Mouse (Mus musculus) kidney, postnatal 0 days (tissue): Measurements from ENCODE around the gene E030018B13Rik. TPM values are rescaled to one million over a fixed set of nuclear protein-coding genes. Genes with fewer than 3 reads are reported as not detected.

ENCODE experiments used
- ATAC-seq: fragments of 200-750 bp; cut with Nextera tagmentation; replicated peaks from 2 replicates; pipeline ENCODE4 v1.8.0; 2017; ENCODE audit warnings: low read depth, moderate number of reproducible peaks, moderate TSS enrichment, moderate library complexity; ENCODE audit not compliant: low FRiP score
- DNase-seq: peaks from one replicate; pipeline ENCODE4 v3.0.0-alpha.2; 2016; ENCODE audit warnings: low spot score
- H3K27ac ChIP-seq: fragments of 300-500 bp; sonication (generic); 2 replicates; pipeline ENCODE4 v1.5.1; 2014; ENCODE audit warnings: mild to moderate bottlenecking
- H3K27me3 ChIP-seq: fragments of 300-500 bp; sonication (generic); 2 replicates; pipeline ENCODE4 v1.6.1; 2014; ENCODE audit warnings: low read length, mixed read lengths; ENCODE audit not compliant: insufficient read depth
- H3K36me3 ChIP-seq: fragments of 300-500 bp; sonication (generic); 2 replicates; pipeline ENCODE4 v1.6.1; 2014; ENCODE audit warnings: low read length, mixed read lengths; ENCODE audit not compliant: insufficient read depth
- H3K4me1 ChIP-seq: fragments of 300-500 bp; sonication (generic); replicated peaks from 2 replicates; pipeline ENCODE4 v1.6.1; 2014; ENCODE audit warnings: antibody characterized with exemption, low read length, mixed read lengths; ENCODE audit not compliant: insufficient read depth
- H3K4me2 ChIP-seq: fragments of 300-500 bp; sonication (generic); 2 replicates; pipeline ENCODE4 v1.6.1; 2014; ENCODE audit warnings: mild to moderate bottlenecking, low read length, moderate library complexity, mixed read lengths
- H3K4me3 ChIP-seq: fragments of 300-500 bp; sonication (generic); replicated peaks from 2 replicates; pipeline ENCODE4 v1.5.1; 2014; ENCODE audit warnings: low read depth, low read length
- H3K9ac ChIP-seq: fragments of 300-500 bp; sonication (generic); 2 replicates; pipeline ENCODE4 v1.6.1; 2014; ENCODE audit warnings: low read depth, low read length
- H3K9me3 ChIP-seq: fragments of 300-500 bp; sonication (generic); replicated peaks from 2 replicates; pipeline ENCODE4 v1.6.1; 2016; ENCODE audit warnings: low read length, inconsistent platforms, mixed read lengths
- CTCF ChIP-seq: IDR thresholded peaks from 2 replicates; pipeline ENCODE4 v1.5.1; 2016; ENCODE audit warnings: antibody characterized with exemption, low read depth, mild to moderate bottlenecking, moderate library complexity
- WGBS: fragments of 180-500 bp; shearing (Covaris S2); extraction: QIAGEN DNeasy Blood & Tissue Kit; methylation state at CpG from one replicate; pipeline ENCODE4 v1.1.7; 2014; 5-methylcytosine and 5-hydroxymethylcytosine counted together
- polyA plus RNA-seq: library from polyadenylated mRNA; unstranded; fragments of >200 nt; fragmentation: Nextera tagmentation; extraction: Ambion mirVana; gene quantifications from 2 replicates; pipeline ENCODE4 v1.2.1, GENCODE M21; 2015

Gene E030018B13Rik
- polyA plus RNA-seq, 1 experiment from 2014 or later: not detected

GRCm38 (mm10) chr7:63889116-63889975 lies 27.3 kb upstream of the E030018B13Rik start:
- no peak overlapping the region for H3K4me2 ChIP-seq
- no peak for TF ChIP-seq CTCF
- WGBS: 80% methylated on average over 9 of the region's 9 CpGs
- H3K36me3 ChIP-seq: 0 out of 2 replicates have a peak, but pooled peaks cover 6% of the 10 kb centered on the region
- no peak for DNase-seq
- peaks cover 15% of the 10 kb centered on the region; the same call in 1 of the 2 replicates for H3K4me1 ChIP-seq
- H3K9ac ChIP-seq: no peak overlapping the region
- no peak for ATAC-seq
- H3K9me3 ChIP-seq: no peaks in the 10 kb centered on the region
- no peak overlapping the region for H3K4me3 ChIP-seq
- peak overlapping the region; percentile 19; the same call in 1 of the 2 replicates for H3K27ac ChIP-seq
- no peaks in the 10 kb centered on the region for H3K27me3 ChIP-seq

GRCm38 (mm10) chr7:63891488-63892075 lies 25.1 kb upstream of the E030018B13Rik start:
- H3K4me2 ChIP-seq: no peak overlapping the region
- 83% methylated on average over 43 of the region's 43 CpGs for WGBS
- H3K27ac ChIP-seq: no peak overlapping the region
- no peaks in the 10 kb centered on the region for H3K9me3 ChIP-seq
- no peak for DNase-seq
- no peak for TF ChIP-seq CTCF
- no peak overlapping the region for H3K4me3 ChIP-seq
- peaks cover 17% of the 10 kb centered on the region; the same call in 1 of the 2 replicates for H3K4me1 ChIP-seq
- H3K36me3 ChIP-seq: 0 out of 2 replicates have a peak, but pooled peaks cover 6% of the 10 kb centered on the region
- ATAC-seq: no peak
- no peak overlapping the region for H3K9ac ChIP-seq
- H3K27me3 ChIP-seq: no peaks in the 10 kb centered on the region

- ATAC-seq (no peak), DNase-seq (no peak)
- no peaks in the 10 kb centered on the region for H3K27me3 ChIP-seq
- H3K36me3 ChIP-seq: 0 out of 2 replicates have a peak, but pooled peaks cover 6% of the 10 kb centered on the region
- no peak overlapping the region for H3K4me2 ChIP-seq
- no peak overlapping the region for H3K27ac ChIP-seq
- 93% methylated on average over 5 of the region's 5 CpGs for WGBS
- no peak overlapping the region for H3K4me3 ChIP-seq
- H3K9ac ChIP-seq: no peak overlapping the region
- peaks cover 26% of the 10 kb centered on the region for H3K4me1 ChIP-seq
- TF ChIP-seq CTCF: no peak
- no peaks in the 10 kb centered on the region for H3K9me3 ChIP-seq
Measured at GRCm38 (mm10) chr7:63893201-63893600, 23.5 kb upstream of the E030018B13Rik start.

- no peak overlapping the region for H3K27ac ChIP-seq
- DNase-seq: no peak
- no peak overlapping the region for H3K9ac ChIP-seq
- no peaks in the 10 kb centered on the region for H3K9me3 ChIP-seq
- no peak overlapping the region for H3K4me2 ChIP-seq
- H3K4me1 ChIP-seq: peaks cover 24% of the 10 kb centered on the region
- H3K4me3 ChIP-seq: no peak overlapping the region
- no peak for TF ChIP-seq CTCF
- 77% methylated on average over 4 of the region's 4 CpGs for WGBS
- ATAC-seq: no peak
- H3K36me3 ChIP-seq: 0 out of 2 replicates have a peak, but pooled peaks cover 6% of the 10 kb centered on the region
- no peaks in the 10 kb centered on the region for H3K27me3 ChIP-seq
Measured at GRCm38 (mm10) chr7:63893729-63894128, 22.9 kb upstream of the E030018B13Rik start.

- no peak overlapping the region for H3K4me2 ChIP-seq
- no peak overlapping the region for H3K9ac ChIP-seq
- H3K9me3 ChIP-seq: no peaks in the 10 kb centered on the region
- H3K27me3 ChIP-seq: no peaks in the 10 kb centered on the region
- 76% methylated on average over 4 of the region's 4 CpGs for WGBS
- ATAC-seq (no peak), DNase-seq (no peak)
- no peak overlapping the region for H3K27ac ChIP-seq
- peaks cover 18% of the 10 kb centered on the region for H3K4me1 ChIP-seq
- H3K4me3 ChIP-seq: no peak overlapping the region
- 0 out of 2 replicates have a peak, but pooled peaks have one; percentile 7 for TF ChIP-seq CTCF
- H3K36me3 ChIP-seq: 0 out of 2 replicates have a peak, but pooled peaks cover 6% of the 10 kb centered on the region
Measured at GRCm38 (mm10) chr7:63894662-63895061, 22.0 kb upstream of the E030018B13Rik start.

- H3K36me3 ChIP-seq: 0 out of 2 replicates have a peak, but pooled peaks cover 3% of the 10 kb centered on the region
- WGBS: 88% methylated on average over 3 of the region's 3 CpGs
- TF ChIP-seq CTCF: no peak
- H3K9me3 ChIP-seq: no peaks in the 10 kb centered on the region
- no peaks in the 10 kb centered on the region for H3K27me3 ChIP-seq
- no peak overlapping the region for H3K9ac ChIP-seq
- no peak overlapping the region for H3K4me2 ChIP-seq
- 0 out of 2 replicates have a peak overlapping the region, but pooled peaks have one; percentile 25 for H3K27ac ChIP-seq
- peaks cover 17% of the 10 kb centered on the region for H3K4me1 ChIP-seq
- H3K4me3 ChIP-seq: no peak overlapping the region
- no peak for DNase-seq
- ATAC-seq: no peak
Measured at GRCm38 (mm10) chr7:63895223-63895622, 21.4 kb upstream of the E030018B13Rik start.
